Mouse (Mus musculus): Measurements from ENCODE around the gene Icam5.

DNA sequence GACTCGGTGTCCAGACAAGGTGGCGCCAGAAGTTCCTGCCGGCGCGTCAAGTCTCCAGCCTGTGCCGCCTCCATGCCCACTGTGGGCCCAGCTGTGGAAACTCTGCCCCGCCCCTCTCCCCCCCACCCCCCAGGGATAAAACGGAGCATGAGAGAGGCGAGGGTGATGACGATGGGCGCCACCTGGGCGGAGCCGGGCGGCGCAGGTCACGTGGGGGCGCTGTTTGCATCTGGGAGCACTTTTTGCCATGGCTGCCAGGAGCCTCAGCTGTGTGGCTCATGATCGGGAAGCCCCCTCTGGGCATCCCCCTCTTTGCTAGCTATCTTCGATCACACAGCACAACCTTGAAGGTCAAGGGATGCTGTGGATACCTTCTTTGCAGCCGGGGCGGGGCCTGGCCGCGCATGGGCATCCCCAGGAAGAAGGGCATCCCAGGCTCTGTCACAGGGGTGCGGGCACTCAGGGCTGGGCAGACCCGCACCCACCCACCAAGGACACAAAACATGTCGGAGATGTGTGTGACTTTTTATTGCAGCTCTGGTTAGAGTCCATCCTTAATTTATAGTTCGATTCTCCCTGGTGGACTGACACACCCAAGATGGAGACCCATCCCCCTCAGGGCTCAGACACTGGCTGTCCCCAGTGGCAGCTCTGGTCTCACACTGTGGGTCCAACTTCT, 35.3 kb downstream of the Icam5 start, which contains the start of gene Zglp1:
- no peak for TF ChIP-seq CTCF (IDR thresholded peaks at IDR 0.05; ENCODE audit: borderline replicate concordance, insufficient read depth, low read length)
- TF ChIP-seq POLR2A (IDR thresholded peaks at IDR 0.05; ENCODE audit: low read depth, low read length) = no peak

All from embryonic fibroblast, embryonic 13.5 days (primary cell).